ENCODE assay signal across 24 mouse cellular contexts in the genomic region with DNA sequence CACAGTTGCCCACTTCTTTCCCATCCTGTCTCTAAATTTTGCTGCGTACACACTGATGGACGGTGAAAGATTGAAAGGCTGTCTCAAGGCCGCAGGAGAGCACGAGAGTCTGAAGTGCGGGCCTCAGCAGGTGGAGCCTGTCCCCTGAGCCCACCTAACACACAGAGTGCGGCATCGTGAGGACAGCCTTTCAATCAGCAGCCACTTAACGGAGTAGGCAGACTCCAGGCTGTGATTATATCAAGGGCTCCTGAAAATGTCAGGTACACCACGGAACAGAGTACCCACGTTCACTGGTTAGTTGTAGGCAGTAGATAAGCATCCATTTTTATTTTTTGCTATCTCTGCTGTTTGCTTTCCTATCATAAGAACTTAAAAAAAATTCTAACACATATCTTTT. TPM values are rescaled to one million over a fixed set of nuclear protein-coding genes. Genes with fewer than 3 reads are reported as not detected.
A peak's percentile ranks its signal among the peaks of the same experiment; 100 is the strongest.
DNase-seq lines count a peak whose midpoint lies in the region; ATAC-seq lines count a peak whose summit lies in the region.
"Had no signal": no experiment of that assay in that cellular context is flagged by ENCODE, and none has a peak within 500 bp of the region (broad histone marks: within the 10 kb centered on the region; RNA-seq: fewer than 3 reads in every experiment).

No protein-coding gene starts in this region.

- DNase-seq in gastrocnemius, adult 18-20 months (ENCODE audit: low spot score) = peak; percentile 0
- no peak for DNase-seq in gastrocnemius, postnatal 14 days
- DNase-seq in midbrain, embryonic 10.5 days (ENCODE audit: low spot score) = no peak
- no peak for DNase-seq in neural tube, embryonic 10.5 days (ENCODE audit: extremely low spot score, low spot score)
- DNase-seq in thymus, postnatal 14 days = no peak
- DNase-seq: cerebellum, adult 11-12 months; heart, adult 2 months had no signal

- WGBS in midbrain, embryonic 13.5 days = 66% methylated on average over 10 of the region's 10 CpGs
- 89% methylated on average over 10 of the region's 10 CpGs for WGBS in midbrain, embryonic 10.5 days
- 65% methylated on average over 10 of the region's 10 CpGs for WGBS in neural tube, embryonic 14.5 days

- no peaks in the 10 kb centered on the region for H3K9me3 ChIP-seq in midbrain, embryonic 13.5 days
- no peaks in the 10 kb centered on the region for H3K9me3 ChIP-seq in midbrain, embryonic 10.5 days (replicated peaks)
- no peaks in the 10 kb centered on the region for H3K9me3 ChIP-seq in neural tube, embryonic 14.5 days (ENCODE audit: control insufficient read depth, low read length)
- H3K9me3 ChIP-seq: embryonic facial prominence, embryonic 12.5 days; forebrain, embryonic 12.5 days; heart, embryonic 15.5 days; hindbrain, embryonic 10.5 days; hindbrain, embryonic 15.5 days had no signal

- H3K36me3 ChIP-seq in midbrain, embryonic 13.5 days = no peaks in the 10 kb centered on the region
- H3K36me3 ChIP-seq in midbrain, embryonic 10.5 days = no peaks in the 10 kb centered on the region
- H3K36me3 ChIP-seq in neural tube, embryonic 14.5 days (ENCODE audit: control insufficient read depth, insufficient read depth, low read length) = no peaks in the 10 kb centered on the region
- H3K36me3 ChIP-seq: embryonic facial prominence, embryonic 12.5 days; forebrain, embryonic 12.5 days; heart, embryonic 15.5 days; hindbrain, embryonic 10.5 days; hindbrain, embryonic 15.5 days had no signal

- H3K27me3 ChIP-seq in midbrain, embryonic 13.5 days = no peaks in the 10 kb centered on the region
- H3K27me3 ChIP-seq in midbrain, embryonic 10.5 days (ENCODE audit: low read depth, poor library complexity, severe bottlenecking) = no peaks in the 10 kb centered on the region
- H3K27me3 ChIP-seq in neural tube, embryonic 14.5 days (ENCODE audit: control insufficient read depth, insufficient read depth, low read length) = no peaks in the 10 kb centered on the region
- H3K27me3 ChIP-seq: embryonic facial prominence, embryonic 12.5 days; forebrain, embryonic 12.5 days; heart, embryonic 15.5 days; hindbrain, embryonic 15.5 days had no signal

- H3K4me3 ChIP-seq in midbrain, embryonic 13.5 days (replicated peaks) = no peak overlapping the region
- no peak overlapping the region for H3K4me3 ChIP-seq in midbrain, embryonic 10.5 days
- H3K4me3 ChIP-seq in neural tube, embryonic 14.5 days (ENCODE audit: low read depth, low read length) = no peak overlapping the region
- H3K4me3 ChIP-seq: embryonic facial prominence, embryonic 12.5 days; forebrain, embryonic 12.5 days; heart, adult 2 months; heart, embryonic 15.5 days; hindbrain, embryonic 10.5 days; hindbrain, embryonic 15.5 days had no signal

- H3K27ac ChIP-seq in midbrain, embryonic 13.5 days = no peak overlapping the region
- no peak overlapping the region for H3K27ac ChIP-seq in midbrain, embryonic 10.5 days (replicated peaks)
- no peak overlapping the region for H3K27ac ChIP-seq in neural tube, embryonic 14.5 days (ENCODE audit: low read depth, low read length)
- H3K27ac ChIP-seq: embryonic facial prominence, embryonic 12.5 days; forebrain, embryonic 12.5 days; heart, adult 2 months; heart, embryonic 15.5 days; hindbrain, embryonic 10.5 days had no signal

- peak; percentile 58; the same call in 1 of the 2 replicates for ATAC-seq in midbrain, embryonic 13.5 days
- ATAC-seq in neural tube, embryonic 14.5 days (ENCODE audit: low read depth) = no peak

- no peak overlapping the region for H3K4me2 ChIP-seq in midbrain, embryonic 13.5 days (replicated peaks)
- no peak overlapping the region for H3K4me2 ChIP-seq in neural tube, embryonic 14.5 days (ENCODE audit: low read depth, low read length)
- H3K4me2 ChIP-seq: embryonic facial prominence, embryonic 12.5 days; forebrain, embryonic 12.5 days; heart, embryonic 11.5 days; heart, embryonic 15.5 days; hindbrain, embryonic 15.5 days had no signal

- H3K4me1 ChIP-seq in midbrain, embryonic 13.5 days (replicated peaks) = no peaks in the 10 kb centered on the region
- no peaks in the 10 kb centered on the region for H3K4me1 ChIP-seq in midbrain, embryonic 10.5 days
- no peaks in the 10 kb centered on the region for H3K4me1 ChIP-seq in neural tube, embryonic 14.5 days (ENCODE audit: control insufficient read depth, insufficient read depth, low read length)
- H3K4me1 ChIP-seq: embryonic facial prominence, embryonic 12.5 days; forebrain, embryonic 12.5 days; heart, embryonic 15.5 days had no signal

- intact Hi-C loops in gastrocnemius, postnatal 14 days (cut with DNase I; ENCODE audit: low total_unique reads) = no loop called here

- H3K9ac ChIP-seq in midbrain, embryonic 13.5 days (replicated peaks) = no peak overlapping the region
- H3K9ac ChIP-seq in neural tube, embryonic 14.5 days (replicated peaks; ENCODE audit: low read depth, low read length) = 0 out of 2 replicates have a peak overlapping the region, but pooled peaks have one; percentile 25
- H3K9ac ChIP-seq: embryonic facial prominence, embryonic 12.5 days; forebrain, embryonic 12.5 days; forebrain, postnatal 0 days; heart, embryonic 15.5 days; hindbrain, embryonic 15.5 days had no signal

RNA-seq across cellular contexts. Expression of a gene that starts 47.6 kb away (rescaled TPM):
- total RNA-seq in gastrocnemius, adult 18-20 months (2021) = not detected
- not detected for total RNA-seq in gastrocnemius, postnatal 14 days (2021)
- polyA plus RNA-seq in midbrain, embryonic 13.5 days (2015; fragmentation: Nextera tagmentation; extraction: Ambion mirVana) = not detected in 2 replicates
- not detected in 2 replicates for polyA plus RNA-seq in midbrain, embryonic 10.5 days (2016; fragmentation: Nextera tagmentation; extraction: Ambion mirVana)
- not detected in 2 replicates for polyA plus RNA-seq in neural tube, embryonic 14.5 days (2014; fragmentation: Nextera tagmentation; extraction: Ambion mirVana)
- total RNA-seq: adrenal gland, postnatal 10 days; adrenal gland, postnatal 4 days; gastrocnemius, adult 8-10 months; gastrocnemius, postnatal 4 days; heart, adult 2 months; heart, postnatal 14 days; MEL had no signal
- polyA plus RNA-seq: C2C12; cortical plate, adult 2 months; embryonic facial prominence, embryonic 12.5 days; forebrain, embryonic 12.5 days; forebrain, postnatal 0 days; heart, adult 2 months; heart, embryonic 11.5 days; heart, embryonic 15.5 days; hindbrain, embryonic 10.5 days; hindbrain, embryonic 15.5 days had no signal
